Mouse (Mus musculus) neural tube, embryonic 15.5 days (tissue): ENCODE measurements around the gene Lrrn2. TPM values are rescaled to one million over a fixed set of nuclear protein-coding genes. Genes with fewer than 3 reads are reported as not detected.
A peak's percentile ranks its signal among the peaks of the same experiment; 100 is the strongest.
"Not testable (repeated sequence)": the region's sequence is repeated elsewhere in the genome, so short reads cannot be mapped to it uniquely, and the experiment has no call there.

Source experiments
- ATAC-seq: fragments of 200-750 bp; cut with Nextera tagmentation; 2 replicates; pipeline ENCODE4 v1.8.0; 2017; ENCODE audit warnings: mild to moderate bottlenecking, moderate TSS enrichment, moderate library complexity; ENCODE audit not compliant: low FRiP score
- H3K27ac ChIP-seq: fragments of 300-500 bp; sonication (generic); replicated peaks from 2 replicates; pipeline ENCODE4 v1.5.1; 2015; ENCODE audit warnings: mild to moderate bottlenecking, inconsistent platforms
- H3K27me3 ChIP-seq: fragments of 300-500 bp; sonication (generic); replicated peaks from 2 replicates; pipeline ENCODE4 v1.6.1; 2015; ENCODE audit warnings: inconsistent platforms
- H3K36me3 ChIP-seq: fragments of 300-500 bp; sonication (generic); 2 replicates; pipeline ENCODE4 v1.6.1; 2015; ENCODE audit warnings: inconsistent platforms
- H3K4me1 ChIP-seq: fragments of 300-500 bp; sonication (generic); 2 replicates; pipeline ENCODE4 v1.6.1; 2015; ENCODE audit warnings: inconsistent platforms
- H3K4me2 ChIP-seq: fragments of 300-500 bp; sonication (generic); 2 replicates; pipeline ENCODE4 v1.6.1; 2015; ENCODE audit warnings: inconsistent platforms, mild to moderate bottlenecking, moderate library complexity
- H3K4me3 ChIP-seq: fragments of 300-500 bp; sonication (generic); replicated peaks from 2 replicates; pipeline ENCODE4 v1.5.1; 2015; ENCODE audit warnings: mild to moderate bottlenecking, inconsistent platforms
- H3K9ac ChIP-seq: fragments of 300-500 bp; sonication (generic); replicated peaks from 2 replicates; pipeline ENCODE4 v1.6.1; 2015; ENCODE audit warnings: mild to moderate bottlenecking, inconsistent platforms
- H3K9me3 ChIP-seq: fragments of 300-500 bp; sonication (generic); replicated peaks from 2 replicates; pipeline ENCODE4 v1.6.1; 2016; ENCODE audit warnings: inconsistent platforms
- WGBS: fragments of 180-500 bp; shearing (Covaris S2); methylation state at CpG from one replicate; pipeline ENCODE4 v1.1.7; 2015; ENCODE audit warnings: mixed read lengths; 5-methylcytosine and 5-hydroxymethylcytosine counted together
- microRNA-seq: library from miRNA; unstranded; fragments of <30 nt; microRNA quantifications from one replicate; pipeline ENCODE4, GENCODE M21; 2017
- polyA plus RNA-seq: library from polyadenylated mRNA; unstranded; fragments of >200 nt; fragmentation: Nextera tagmentation; extraction: Ambion mirVana; gene quantifications from 2 replicates; pipeline ENCODE4 v1.2.1, GENCODE M21; 2015

Gene Lrrn2
- polyA plus RNA-seq, 1 experiment from 2014 or later, result 45.9 TPM

DNA sequence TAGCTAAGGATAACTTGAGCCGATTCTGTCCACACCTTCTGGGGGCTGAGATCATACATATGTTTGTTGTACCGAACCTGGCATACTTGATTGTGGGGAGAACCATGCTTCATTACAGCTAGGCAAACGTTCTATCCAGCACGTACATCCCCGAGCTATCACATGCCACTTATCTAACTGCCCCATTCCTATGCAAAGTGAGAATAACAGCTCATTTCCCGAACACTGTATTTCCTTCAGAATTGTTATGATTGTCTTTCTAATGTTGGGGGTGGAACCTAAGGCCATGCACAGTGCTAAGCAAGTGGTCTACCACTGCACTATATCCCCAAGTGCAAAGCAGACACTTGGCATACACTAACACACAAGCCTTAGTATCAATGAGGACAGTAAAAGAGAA, 101.2 kb downstream of the Lrrn2 start:
- Histone ChIP-seq H3K27me3 (no peaks in the 10 kb centered on the region), H3K4me1 (no peaks in the 10 kb centered on the region), H3K4me2 (no peak overlapping the region), H3K9me3 (no peaks in the 10 kb centered on the region), H3K36me3 (peaks cover 23% of the 10 kb centered on the region), H3K9ac (no peak overlapping the region), H3K4me3 (no peak overlapping the region), H3K27ac (no peak overlapping the region)
- no peak for ATAC-seq
- WGBS, result 92% methylated on average over 6 of the region's 6 CpGs

DNA sequence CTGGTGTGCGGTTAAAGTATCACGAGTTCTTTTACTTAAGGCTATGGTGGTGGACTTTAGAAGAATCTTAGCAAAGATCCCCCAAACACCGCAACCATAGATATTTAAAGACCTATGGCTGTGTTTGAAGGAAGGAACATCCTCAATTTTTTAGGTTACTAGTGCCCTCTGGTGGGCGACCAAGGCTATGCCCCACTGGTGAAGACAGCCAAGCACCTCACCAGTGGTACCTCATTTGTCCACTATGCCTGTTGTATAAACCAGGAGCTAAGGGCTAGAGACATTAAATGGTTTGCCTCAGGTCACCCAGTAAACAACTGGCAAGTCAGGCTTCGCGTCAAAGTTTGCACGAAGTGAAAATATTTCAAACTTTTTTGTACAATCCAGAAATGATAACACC, 102.7 kb downstream of the Lrrn2 start:
- no peak overlapping the region for H3K4me2 ChIP-seq
- WGBS, result 66% methylated on average over 7 of the region's 7 CpGs

DNA sequence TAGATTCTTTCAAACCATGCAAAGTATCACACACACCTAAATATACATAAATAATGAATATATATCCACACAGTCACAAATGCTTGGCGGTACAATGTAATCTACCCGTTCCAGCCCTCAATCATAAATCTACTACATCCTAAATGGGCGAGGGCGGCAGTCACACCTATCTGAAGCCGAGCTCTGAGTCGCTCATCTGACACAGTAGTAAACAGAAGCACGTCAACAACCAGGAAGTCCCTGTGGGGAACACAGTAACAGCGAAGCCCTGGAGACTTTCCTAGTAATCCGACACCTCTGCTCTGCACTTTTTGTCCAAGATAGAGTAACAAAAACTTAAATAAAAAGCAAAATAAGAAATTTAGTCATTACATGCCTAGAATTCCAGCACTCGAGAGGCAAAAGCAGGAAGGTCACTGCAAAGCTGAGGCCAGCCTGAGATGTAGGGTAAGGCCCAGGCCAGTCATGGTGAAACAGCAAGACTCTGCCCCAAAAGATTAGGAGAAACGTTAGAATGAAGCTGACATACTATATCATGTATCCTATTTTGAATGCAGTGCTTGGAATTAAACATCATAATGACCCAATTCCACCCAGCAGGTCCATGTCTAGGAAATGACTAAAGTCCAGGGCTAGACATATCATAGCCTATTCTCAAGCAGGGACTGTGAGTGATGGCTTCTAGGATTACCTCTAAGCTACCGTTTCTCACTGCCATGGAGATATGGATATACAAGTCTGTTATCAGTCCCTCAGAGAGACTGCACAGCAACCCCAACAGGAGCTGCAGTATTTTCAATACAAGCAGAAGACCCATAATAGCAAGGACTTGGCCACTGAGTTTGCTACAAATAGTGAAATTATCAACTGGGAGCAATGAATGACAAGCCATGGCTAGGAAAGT, 108.7 kb downstream of the Lrrn2 start:
- not testable (repeated sequence) for H3K9me3 ChIP-seq, H3K27ac ChIP-seq, H3K27me3 ChIP-seq, H3K4me3 ChIP-seq, ATAC-seq, H3K4me2 ChIP-seq, H3K9ac ChIP-seq, H3K4me1 ChIP-seq
- H3K36me3 ChIP-seq, result peaks cover 54% of the 10 kb centered on the region
- 84% methylated on average over 12 of the region's 12 CpGs for WGBS

More for the DNA sequence above, 102.7 kb downstream of the Lrrn2 start:
- ATAC-seq, result peak; percentile 65; the same call in 1 of the 2 replicates
- H3K4me3 ChIP-seq, result no peak overlapping the region
- H3K27me3 ChIP-seq, result no peaks in the 10 kb centered on the region
- no peaks in the 10 kb centered on the region for H3K9me3 ChIP-seq
- H3K36me3 ChIP-seq, result peaks cover 23% of the 10 kb centered on the region
- no peaks in the 10 kb centered on the region for H3K4me1 ChIP-seq
- no peak overlapping the region for H3K27ac ChIP-seq
- H3K9ac ChIP-seq, result no peak overlapping the region

Small RNA genes within 50 kb of the gene (microRNA-seq; reads per million reads assigned to microRNA genes)
- gene Gm44300, result not detected

Other genes starting within 250 kb of the Lrrn2 start
- 30.7 and 37.6 TPM in 2 replicates for gene Nfasc, start 138.5 kb upstream of the Lrrn2 start, polyA plus RNA-seq
- 30.1 and 33.0 TPM in 2 replicates for gene Mdm4, start 150.3 kb downstream of the Lrrn2 start, polyA plus RNA-seq
- 10.6 and 11.1 TPM in 2 replicates for gene Pik3c2b, start 165.4 kb downstream of the Lrrn2 start, polyA plus RNA-seq